Mouse (Mus musculus) lung, postnatal 25 days (tissue): ENCODE data around the gene Dlec1.

Source experiments
- DNase-seq: peaks from one replicate; pipeline ENCODE4 v3.0.0; 2022; ENCODE audit warnings: low spot score

Dlec1 gene

DNA sequence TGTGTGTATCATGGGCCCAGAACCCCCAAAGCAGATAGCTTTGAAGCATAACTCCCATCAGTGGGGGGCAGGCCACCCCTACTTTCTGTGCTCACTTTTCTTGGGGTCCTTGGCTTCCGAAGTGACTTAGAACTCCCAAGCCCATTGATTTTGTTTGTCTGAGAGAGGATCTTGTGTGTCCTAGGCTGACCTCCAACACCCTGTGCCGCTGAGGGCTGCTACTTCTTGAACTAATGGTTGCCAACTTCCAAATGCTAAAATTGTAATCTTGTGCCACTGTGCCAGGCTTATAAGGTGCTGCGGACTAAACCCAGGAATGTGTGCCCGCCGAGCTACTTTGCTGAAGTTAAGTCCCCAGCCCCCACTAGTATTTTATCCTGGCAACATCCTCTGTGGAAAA is 11.8 kb upstream of the Dlec1 start:
- DNase-seq: no peak

DNA sequence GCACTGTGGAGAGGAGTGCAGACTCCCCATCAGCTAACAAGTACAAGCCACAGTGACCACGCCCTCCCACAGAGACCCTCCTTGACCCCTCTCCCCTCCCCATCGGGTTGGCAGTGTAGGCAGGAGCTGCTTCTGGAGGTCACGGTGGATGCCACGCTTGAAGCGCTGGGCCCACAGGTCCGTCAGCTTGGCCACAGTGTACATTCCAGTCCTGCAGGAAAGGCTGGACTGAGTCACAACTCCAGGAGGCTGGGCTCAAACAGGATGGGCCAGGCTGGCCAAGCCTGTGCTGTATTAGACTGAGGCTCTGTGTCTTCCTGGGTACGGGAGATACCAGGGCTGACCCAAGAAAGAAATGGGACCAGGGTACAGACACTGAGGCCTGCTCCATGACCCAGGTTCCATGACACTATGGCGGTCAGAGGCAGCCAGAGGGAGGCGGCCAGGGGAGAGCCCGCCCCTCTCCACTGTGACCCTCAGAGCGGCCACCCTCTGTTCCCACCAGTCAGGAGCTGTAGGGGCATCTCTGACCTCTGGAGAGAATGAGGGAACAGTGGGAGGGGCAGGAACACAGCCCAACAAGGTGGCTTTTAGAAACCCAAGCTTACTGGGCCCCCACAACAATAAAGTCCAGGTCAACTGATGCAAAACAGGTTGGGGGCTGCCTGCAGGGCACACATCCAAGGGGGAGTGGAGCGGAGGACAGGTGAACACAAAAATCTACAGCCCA is 10.5 kb upstream of the Dlec1 start:
- no peak for DNase-seq

DNA sequence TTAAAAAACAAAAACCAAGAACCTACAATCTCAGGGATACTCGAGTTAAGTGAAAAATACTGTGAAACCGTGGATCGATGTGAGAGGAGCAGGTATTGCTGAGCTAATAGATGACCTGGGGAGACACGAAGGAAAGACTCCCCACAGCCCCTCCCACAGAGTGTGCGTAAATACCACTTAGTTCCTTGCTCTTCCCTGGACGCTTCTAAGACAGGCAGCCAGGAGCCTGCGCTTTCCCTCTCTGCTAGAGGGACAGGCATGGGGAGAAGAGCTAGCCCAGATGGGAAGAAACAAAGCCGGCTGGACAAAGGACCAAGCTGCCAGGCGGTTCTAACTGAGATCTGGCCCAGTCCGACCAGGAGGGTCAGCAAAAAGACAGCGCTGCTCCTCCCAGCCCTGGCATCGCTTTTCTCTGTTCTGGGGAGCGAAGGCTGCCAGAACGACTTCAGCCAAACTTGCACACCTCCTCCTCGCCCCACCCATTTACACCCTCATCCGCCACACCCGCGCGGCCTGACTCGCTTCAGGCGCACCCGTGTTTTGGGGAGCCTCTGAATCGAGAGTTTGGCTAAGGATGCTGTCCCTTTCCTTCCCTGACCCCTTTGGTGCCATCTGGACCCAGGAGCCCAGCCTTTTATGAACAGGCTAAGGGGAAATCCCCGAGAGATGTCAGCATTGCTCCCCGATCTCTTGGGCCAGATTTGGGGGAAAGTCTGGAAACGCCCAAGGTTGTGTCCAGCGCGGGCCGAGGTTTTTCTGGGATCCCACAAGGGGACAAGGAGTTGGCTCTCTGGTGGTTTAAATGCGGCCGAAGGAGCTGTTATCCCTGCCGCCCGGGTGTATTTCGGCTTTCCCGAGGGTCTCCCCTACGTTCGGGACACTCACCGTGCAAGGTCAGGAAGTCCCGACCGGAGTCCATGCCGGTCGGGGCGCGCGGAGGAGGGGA is 9.5 kb upstream of the Dlec1 start:
- DNase-seq: peak; percentile 23

DNA sequence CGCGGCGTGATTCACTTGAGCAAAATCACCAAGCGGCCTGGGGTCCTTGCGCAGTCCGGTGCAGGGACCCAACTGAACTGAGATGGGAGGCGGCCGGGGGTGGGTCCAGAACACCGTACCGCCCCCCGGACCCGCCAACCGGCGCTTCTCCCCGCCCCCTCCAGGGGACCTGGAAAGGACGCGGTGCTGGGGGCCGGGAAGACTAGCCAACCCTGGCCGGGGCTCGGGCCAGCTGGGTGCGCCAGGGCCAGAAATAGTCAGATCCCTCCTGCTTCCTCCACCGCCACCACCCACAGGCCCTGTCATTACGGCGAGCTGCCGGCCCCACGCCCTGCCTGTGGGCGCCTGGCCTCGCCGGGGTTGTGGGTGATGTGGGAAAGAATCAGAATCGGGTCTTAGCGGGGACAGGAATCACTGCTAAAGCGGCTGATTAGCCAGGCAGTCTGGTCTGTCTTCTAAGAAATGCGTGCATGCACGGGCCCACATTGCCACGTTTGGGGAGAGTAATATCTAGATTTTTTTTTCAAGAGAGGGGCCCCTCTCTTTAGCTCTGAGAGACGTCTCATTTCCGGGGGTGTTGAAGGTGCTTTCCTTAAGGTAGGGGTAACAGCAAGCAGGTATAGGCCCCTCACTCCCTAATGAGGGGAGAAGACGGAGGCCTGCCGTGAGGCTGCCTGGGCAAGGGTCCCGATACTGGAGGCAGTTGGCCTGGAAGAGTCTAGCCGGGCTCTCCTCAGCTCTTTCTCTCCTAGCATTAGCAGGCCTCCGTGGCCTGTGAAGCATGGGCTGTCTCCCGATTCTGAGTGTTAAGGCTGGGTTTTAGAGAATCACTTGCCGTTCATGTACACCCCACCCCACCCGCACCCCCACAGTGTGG is 8.6 kb upstream of the Dlec1 start, which contains the start of gene Plcd1:
Plcd1 (minus strand) TSS at position 84 of the 877 bp plus-strand sequence.
- peak; percentile 81 for DNase-seq

- no peak for DNase-seq
Observed at GRCm38 (mm10) chr9:119094462-119095109, 7.7 kb upstream of the Dlec1 start.

- no peak for DNase-seq
Observed at GRCm38 (mm10) chr9:119100177-119100898, 1.9 kb upstream of the Dlec1 start.

- DNase-seq: no peak
Observed at GRCm38 (mm10) chr9:119102783-119103113, 470 bp downstream of the Dlec1 start.

- no peak for DNase-seq
Observed at GRCm38 (mm10) chr9:119107566-119107965, 5.3 kb downstream of the Dlec1 start.

DNA sequence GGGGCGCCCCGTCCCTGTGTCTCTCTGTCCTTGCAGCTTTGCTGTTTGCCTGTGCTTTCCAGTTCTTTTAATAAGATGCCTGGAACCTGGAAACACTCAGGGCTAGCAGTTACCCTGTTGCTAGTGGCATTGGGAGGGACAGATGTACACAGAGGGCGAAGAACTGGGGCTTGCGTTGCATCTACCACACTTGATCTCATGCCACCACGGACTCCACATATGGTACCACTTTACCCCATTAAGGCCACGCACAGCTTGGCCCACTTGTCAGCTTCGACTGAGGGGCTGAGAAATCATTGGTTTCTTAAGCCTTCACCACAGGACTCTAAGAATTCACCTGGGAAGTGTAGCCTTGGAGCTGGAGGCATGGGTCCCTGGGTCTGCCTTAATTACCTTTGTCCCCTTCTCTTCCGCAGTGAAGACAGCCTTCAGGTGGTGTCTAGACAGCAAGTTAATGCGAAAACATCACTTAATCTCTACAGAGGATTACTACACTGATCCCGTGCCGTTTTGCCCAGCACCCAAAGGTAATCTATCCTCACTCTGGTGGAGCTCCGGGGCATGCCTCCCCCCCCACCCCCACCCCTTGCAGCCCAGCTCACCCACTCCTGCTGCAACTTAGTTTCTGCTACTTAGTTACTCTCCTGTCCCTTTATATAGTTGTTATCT is 7.5 kb downstream of the Dlec1 start:
- no peak for DNase-seq

DNA sequence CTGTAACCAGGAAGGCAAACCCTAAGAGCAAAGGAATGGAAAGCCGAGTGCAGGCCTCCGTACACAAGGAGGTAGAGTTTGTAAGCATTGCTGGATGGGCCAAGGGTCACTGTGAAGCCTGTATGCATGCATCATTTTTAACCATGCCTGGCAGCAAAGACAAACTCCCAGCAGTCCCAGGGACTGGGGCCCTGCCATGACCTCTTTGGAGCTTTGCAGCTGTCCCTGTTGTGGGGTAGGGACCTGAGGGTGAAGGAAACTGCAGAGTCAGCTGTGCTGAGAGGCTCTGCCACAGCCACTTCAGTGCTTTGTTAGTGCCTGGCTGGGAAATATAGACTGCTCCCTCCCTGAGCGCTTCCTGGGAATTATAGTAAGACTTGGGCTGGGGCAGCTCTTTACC is 8.4 kb downstream of the Dlec1 start:
- DNase-seq: no peak

DNA sequence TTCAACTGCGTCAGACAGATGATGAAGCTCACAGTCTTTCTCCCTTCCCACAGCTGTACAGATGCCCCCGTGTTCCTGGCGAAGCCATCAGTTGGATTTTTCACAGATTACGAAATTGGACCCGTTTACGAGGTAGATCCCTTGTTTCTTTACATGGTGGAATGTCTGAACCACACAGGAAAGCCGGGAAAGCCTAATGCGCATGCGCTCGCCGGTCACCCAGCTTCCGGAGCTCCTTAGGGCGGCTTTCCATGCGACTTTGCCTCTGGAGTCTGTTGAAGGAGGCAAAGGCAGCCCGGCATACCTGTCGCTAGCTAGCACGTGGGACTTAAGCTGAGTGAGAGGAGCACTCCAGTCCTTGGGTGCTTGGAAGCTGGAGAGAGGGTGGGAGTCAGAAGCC is 12.6 kb downstream of the Dlec1 start:
- no peak for DNase-seq

- no peak for DNase-seq
Observed at GRCm38 (mm10) chr9:119119409-119120167, 17.3 kb downstream of the Dlec1 start.

GRCm38 (mm10) chr9:119120168-119120560 is 17.9 kb downstream of the Dlec1 start:
- DNase-seq: no peak

- DNase-seq: no peak
Observed at GRCm38 (mm10) chr9:119122596-119123369, 20.5 kb downstream of the Dlec1 start.

GRCm38 (mm10) chr9:119128436-119129181 is 26.3 kb downstream of the Dlec1 start:
- no peak for DNase-seq

DNA sequence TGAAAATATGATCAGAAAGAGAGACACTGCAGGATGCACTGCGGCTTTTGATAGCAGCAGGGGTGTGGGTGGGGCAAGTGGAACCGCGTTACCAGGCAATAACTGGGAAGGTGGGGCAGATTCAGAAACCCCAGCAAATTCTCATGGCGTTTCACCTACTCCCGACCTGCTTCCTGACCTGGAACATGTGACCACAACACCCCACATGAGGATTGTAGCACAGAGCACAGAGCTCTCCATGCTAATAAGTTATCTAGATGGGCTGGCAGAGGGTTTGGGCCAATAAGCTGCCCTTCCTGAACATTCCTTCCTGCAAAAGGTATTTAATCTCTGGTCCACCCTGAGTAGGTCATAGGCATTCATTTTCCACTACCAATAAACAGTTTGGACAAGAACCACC is 28.4 kb downstream of the Dlec1 start:
- DNase-seq: no peak

GRCm38 (mm10) chr9:119138836-119139235 is 36.6 kb downstream of the Dlec1 start:
- DNase-seq: no peak

GRCm38 (mm10) chr9:119142066-119142465 is 39.8 kb downstream of the Dlec1 start:
- no peak for DNase-seq
